Mouse (Mus musculus) CH12.LX (cell line): ENCODE results near the gene Ptx4. TPM values are rescaled to one million over a fixed set of nuclear protein-coding genes. Genes with fewer than 3 reads are reported as not detected.

ENCODE experiments used
- DNase-seq: peaks from one replicate; pipeline ENCODE4 v3.0.0-alpha.2; 2013; ENCODE audit errors: extremely low read depth
- H3K27ac ChIP-seq: 2 replicates; pipeline ENCODE4 v1.5.1; 2012; ENCODE audit warnings: low read depth, mild to moderate bottlenecking, control low read depth, moderate library complexity; ENCODE audit not compliant: insufficient read depth
- H3K27me3 ChIP-seq: replicated peaks from 2 replicates; pipeline ENCODE3; 2012; ENCODE audit warnings: inconsistent platforms
- H3K36me3 ChIP-seq, 2 experiments: replicated peaks in 1 of 2; 2 replicates each; pipeline versions ENCODE3 to v1.6.1; 2012; ENCODE audit warnings: inconsistent platforms in 1 of 2, low read length in 1 of 2, mild to moderate bottlenecking in 1 of 2, mixed read lengths in 1 of 2, moderate library complexity in 1 of 2; ENCODE audit not compliant: control insufficient read depth in 1 of 2, insufficient read depth in 1 of 2
- H3K4me1 ChIP-seq, 2 experiments: 2 replicates each; pipeline ENCODE4 v1.6.1; 2012; ENCODE audit warnings: inconsistent platforms in 1 of 2, moderate library complexity in 1 of 2; ENCODE audit not compliant: insufficient read depth in 2 of 2, control insufficient read depth in 1 of 2
- H3K4me2 ChIP-seq: 2 replicates; pipeline ENCODE4 v1.6.1; 2012; ENCODE audit warnings: low read depth, mild to moderate bottlenecking, control low read depth; ENCODE audit not compliant: poor library complexity, insufficient read depth, severe bottlenecking
- H3K4me3 ChIP-seq, 3 experiments: fragments of 150-350 bp in 1 of 3; sonication (generic) in 1 of 3; replicated peaks in 1 of 3; 2 replicates each; pipeline versions ENCODE3 to v1.5.1; 2011 to 2012; ENCODE audit warnings: low read depth in 2 of 3, low read length in 2 of 3, mild to moderate bottlenecking in 2 of 3, moderate library complexity in 2 of 3, control low read depth in 1 of 3, improper control_type of control experiment in 1 of 3, inconsistent platforms in 1 of 3, mixed read lengths in 1 of 3; ENCODE audit not compliant: poor library complexity in 1 of 3
- H3K79me2 ChIP-seq: replicated peaks from 2 replicates; pipeline ENCODE4 v1.6.1; 2012; ENCODE audit warnings: mild to moderate bottlenecking, moderate library complexity; ENCODE audit not compliant: control insufficient read depth, poor library complexity, insufficient read depth, severe bottlenecking; ENCODE audit errors: extremely low read depth
- H3K9ac ChIP-seq: 2 replicates; pipeline ENCODE4 v1.6.1; 2012; ENCODE audit warnings: low read depth, mild to moderate bottlenecking, control low read depth, moderate library complexity; ENCODE audit not compliant: insufficient read depth
- H3K9me3 ChIP-seq: replicated peaks from 2 replicates; pipeline ENCODE3; 2012; ENCODE audit warnings: low read length, inconsistent platforms, mixed read lengths
- BHLHE40 ChIP-seq: IDR thresholded peaks from 2 replicates; pipeline ENCODE4 v1.6.1; 2011; ENCODE audit warnings: mild to moderate bottlenecking, low read depth, low read length, improper control_type of control experiment
- CHD1 ChIP-seq: IDR thresholded peaks from 2 replicates; pipeline ENCODE4 v1.6.1; 2012; ENCODE audit warnings: low read depth, low read length, improper control_type of control experiment, inconsistent platforms
- CHD2 ChIP-seq: IDR thresholded peaks from 2 replicates; pipeline ENCODE4 v1.6.1; 2011; ENCODE audit warnings: low read length, improper control_type of control experiment
- CTCF ChIP-seq, 2 experiments: IDR thresholded peaks in 1 of 2; conservative IDR thresholded peaks in 1 of 2; 2 replicates each; pipeline ENCODE4 v1.5.1; 2011 to 2012; ENCODE audit warnings: low read depth in 2 of 2, low read length in 2 of 2, improper control_type of control experiment in 1 of 2, inconsistent platforms in 1 of 2, mild to moderate bottlenecking in 1 of 2, moderate library complexity in 1 of 2
- E2F4 ChIP-seq: IDR thresholded peaks from 2 replicates; pipeline ENCODE4 v1.6.1; 2011; ENCODE audit warnings: low read depth, low read length, improper control_type of control experiment; ENCODE audit not compliant: insufficient replicate concordance
- ELF1 ChIP-seq: IDR thresholded peaks from 2 replicates; pipeline ENCODE4 v1.6.1; 2014; ENCODE audit warnings: low read depth, mild to moderate bottlenecking, inconsistent platforms, low read length, improper control_type of control experiment
- GABPA ChIP-seq: IDR thresholded peaks from 2 replicates; pipeline ENCODE4 v1.6.1; 2012; ENCODE audit warnings: low read depth, low read length, improper control_type of control experiment, inconsistent platforms; ENCODE audit not compliant: insufficient replicate concordance
- KAT2A ChIP-seq: IDR thresholded peaks from 2 replicates; pipeline ENCODE4 v1.6.1; 2012; ENCODE audit warnings: low read length, improper control_type of control experiment, inconsistent platforms; ENCODE audit not compliant: insufficient replicate concordance
- MAFK ChIP-seq: IDR thresholded peaks from 2 replicates; pipeline ENCODE4 v1.6.1; 2011; ENCODE audit warnings: low read length, improper control_type of control experiment; ENCODE audit not compliant: insufficient replicate concordance
- MAZ ChIP-seq: IDR thresholded peaks from 2 replicates; pipeline ENCODE4 v1.6.1; 2012; ENCODE audit warnings: low read depth, mild to moderate bottlenecking, inconsistent platforms, low read length, improper control_type of control experiment, moderate library complexity
- MEF2A ChIP-seq: IDR thresholded peaks from 2 replicates; pipeline ENCODE4 v1.6.1; 2014; ENCODE audit warnings: low read depth, mild to moderate bottlenecking, inconsistent platforms, low read length, improper control_type of control experiment, borderline replicate concordance
- NELFE ChIP-seq: IDR thresholded peaks from 2 replicates; pipeline ENCODE4 v1.6.1; 2011; ENCODE audit warnings: low read depth, low read length, improper control_type of control experiment
- NRF1 ChIP-seq: IDR thresholded peaks from 2 replicates; pipeline ENCODE4 v1.6.1; 2014; ENCODE audit warnings: low read depth, mild to moderate bottlenecking, inconsistent platforms, low read length, improper control_type of control experiment, moderate library complexity
- SMC3 ChIP-seq: IDR thresholded peaks from 2 replicates; pipeline ENCODE4 v1.6.1; 2011; ENCODE audit warnings: low read depth, low read length, improper control_type of control experiment
- TBP ChIP-seq: conservative IDR thresholded peaks from 2 replicates; pipeline ENCODE4 v1.6.1; 2011; ENCODE audit warnings: low read depth, low read length, improper control_type of control experiment
- TCF12 ChIP-seq: IDR thresholded peaks from 2 replicates; pipeline ENCODE4 v1.6.1; 2014; ENCODE audit warnings: low read depth, mild to moderate bottlenecking, inconsistent platforms, low read length, improper control_type of control experiment
- UBTF ChIP-seq: IDR thresholded peaks from 2 replicates; pipeline ENCODE4 v1.6.1; 2012; ENCODE audit warnings: low read depth, mild to moderate bottlenecking, inconsistent platforms, low read length, improper control_type of control experiment, moderate library complexity
- ZC3H11A ChIP-seq: IDR thresholded peaks from 2 replicates; pipeline ENCODE4 v1.6.1; 2012; ENCODE audit warnings: low read depth, mild to moderate bottlenecking, inconsistent platforms, low read length, improper control_type of control experiment
- ZMIZ1 ChIP-seq: IDR thresholded peaks from 2 replicates; pipeline ENCODE4 v1.6.1; 2012; ENCODE audit warnings: low read depth, mild to moderate bottlenecking, inconsistent platforms, low read length, improper control_type of control experiment
- ZNF384 ChIP-seq: IDR thresholded peaks from 2 replicates; pipeline ENCODE4 v1.6.1; 2012; ENCODE audit warnings: low read depth, low read length, improper control_type of control experiment, inconsistent platforms
- dilution Hi-C: fragments of 300-500 bp; cut with MboI; formaldehyde crosslinking; loops from 2 replicates; pipeline ENCODE4 v1.14.3; 2020; ENCODE audit warnings: low sequenced_read_pairs; ENCODE audit not compliant: extremely low pct_unique_long_range_greater_than_20kb, extremely low pct_ligation_motif_present
- in situ Hi-C: fragments of 300-500 bp; cut with MboI; formaldehyde crosslinking; loops from 3 replicates; pipeline ENCODE4 v1.14.3; 2019; ENCODE audit warnings: low sequenced_read_pairs, low pct_ligation_motif_present, low pct_unique_long_range_greater_than_20kb, mixed read lengths
- polyA plus RNA-seq: library from polyadenylated mRNA; unstranded; fragments of >175 nt; gene quantifications from 2 replicates; pipeline ENCODE4 v1.2.1, GENCODE M21; 2012; ENCODE audit warnings: low read depth; ENCODE audit not compliant: insufficient read length
- total RNA-seq, 2 experiments: library from RNA; depleted of rRNA; stranded (reverse); fragments of 300-350 nt in 1 of 2; fragments of >200 nt in 1 of 2; gene quantifications; 2 replicates each; pipeline ENCODE4 v1.2.3; 2012 to 2014

The Ptx4 gene
- total and polyA plus RNA-seq, 3 experiments = not detected

DNA sequence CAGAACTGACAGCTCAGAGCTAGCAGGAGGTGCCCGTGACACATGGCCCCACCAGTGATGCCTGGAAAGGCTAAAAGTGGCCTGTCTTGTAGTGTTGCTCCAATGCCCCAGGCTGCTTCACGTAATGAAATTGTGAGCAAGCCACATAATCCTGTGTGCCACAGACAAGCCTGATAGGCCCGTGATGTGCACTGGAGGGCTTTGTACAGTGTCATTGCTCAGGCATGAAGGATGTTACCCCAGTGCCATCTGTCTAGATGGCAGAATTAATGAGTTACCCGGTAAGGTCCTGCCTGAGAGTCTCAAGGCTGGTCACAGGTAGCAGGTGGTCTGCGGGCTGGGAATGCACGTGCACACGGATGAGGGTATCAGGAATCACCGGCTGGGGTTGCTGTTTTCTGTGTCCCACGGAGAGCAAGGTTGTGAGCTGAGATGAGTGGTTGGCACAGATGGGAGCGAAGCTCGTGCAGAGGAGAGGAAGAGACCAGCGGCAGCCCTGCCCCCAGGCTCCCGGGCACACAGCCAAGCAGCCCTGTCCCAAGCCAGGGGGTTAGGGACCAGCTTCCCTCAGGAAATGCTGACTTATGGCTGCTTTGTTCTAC lies 42.7 kb upstream of the Ptx4 start:
- dilution Hi-C loops (no loop called here), in situ Hi-C loops (no loop called here)
- Histone ChIP-seq H3K4me1 (0 out of 4 replicates have a peak, but pooled peaks cover 0 to 4% of the 10 kb centered on the region in 2 experiments), H3K27ac (no peak overlapping the region), H3K36me3 (peaks cover 12 to 86% of the 10 kb centered on the region in 2 experiments), H3K79me2 (no peaks in the 10 kb centered on the region), H3K4me2 (no peak overlapping the region), H3K9me3 (no peaks in the 10 kb centered on the region), H3K9ac (no peak overlapping the region), H3K27me3 (no peaks in the 10 kb centered on the region), H3K4me3 (no peak overlapping the region)
- no peak for TF ChIP-seq BHLHE40
- TF ChIP-seq MAZ = no peak
- no peak for TF ChIP-seq NELFE
- no peak for TF ChIP-seq ZMIZ1
- no peak for TF ChIP-seq MAFK
- TF ChIP-seq CTCF (conservative IDR thresholded peaks at IDR 0.05 in 1 of 2, IDR thresholded peaks at IDR 0.05 in 1 of 2; ENCODE audit: low read depth in 2 of 2, low read length in 2 of 2) = no peak
- no peak for DNase-seq

DNA sequence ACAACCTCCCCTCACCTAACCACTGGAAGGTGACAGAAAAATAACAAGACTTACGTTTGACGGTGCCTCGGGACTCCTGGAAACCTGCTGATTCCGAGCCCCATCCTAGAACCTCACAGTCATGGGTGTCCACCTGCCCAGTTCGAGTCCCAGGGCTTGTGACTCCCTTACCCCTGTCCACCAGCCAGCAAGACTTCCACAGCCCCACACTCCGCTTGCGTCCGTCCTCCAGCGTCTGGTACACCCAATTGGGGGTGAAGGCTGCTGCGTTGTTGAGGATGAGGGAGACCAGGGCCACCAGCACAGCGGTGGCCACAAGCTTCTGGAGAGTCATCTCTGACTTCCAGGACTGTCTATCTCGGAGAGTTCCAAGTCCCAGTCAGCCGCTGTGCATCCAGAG lies 40.4 kb upstream of the Ptx4 start:
- Histone ChIP-seq H3K4me3 (no peak overlapping the region), H3K4me1 (0 out of 4 replicates have a peak, but pooled peaks cover 0 to 4% of the 10 kb centered on the region in 2 experiments), H3K79me2 (no peaks in the 10 kb centered on the region), H3K27ac (no peak overlapping the region), H3K4me2 (no peak overlapping the region), H3K36me3 (peaks cover 12 to 90% of the 10 kb centered on the region in 2 experiments), H3K9me3 (no peaks in the 10 kb centered on the region), H3K9ac (no peak overlapping the region), H3K27me3 (no peaks in the 10 kb centered on the region)
- DNase-seq = no peak
- in situ Hi-C loops = no loop called here
- dilution Hi-C loops = no loop called here
- TF ChIP-seq MEF2A = no peak

DNA sequence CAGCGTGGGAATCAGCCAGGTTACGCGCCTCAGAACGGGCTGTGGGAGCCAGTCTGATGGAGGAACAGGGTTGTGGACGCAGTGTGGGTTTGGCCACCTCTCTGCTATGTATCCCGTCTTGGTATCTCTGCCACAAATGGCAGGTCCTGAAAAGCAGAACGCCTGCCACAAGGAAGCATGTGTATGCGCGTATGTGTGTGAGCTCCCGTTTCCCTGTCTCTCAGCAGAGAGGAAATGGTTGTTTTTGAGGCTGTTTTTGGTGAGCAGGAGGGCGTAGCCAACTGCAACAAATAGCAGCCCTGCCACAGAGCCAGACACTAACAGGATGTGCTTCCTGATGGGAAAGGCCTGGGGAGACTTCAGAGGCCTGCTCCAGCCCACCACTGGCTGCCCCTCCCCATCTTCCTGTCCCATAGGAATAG lies 39.6 kb upstream of the Ptx4 start:
- Histone ChIP-seq H3K27ac (no peak overlapping the region), H3K27me3 (no peaks in the 10 kb centered on the region), H3K4me2 (no peak overlapping the region), H3K4me3 (no peak overlapping the region), H3K9me3 (no peaks in the 10 kb centered on the region), H3K4me1 (0 out of 4 replicates have a peak, but pooled peaks cover 0 to 4% of the 10 kb centered on the region in 2 experiments), H3K36me3 (peaks cover 12 to 93% of the 10 kb centered on the region in 2 experiments), H3K79me2 (no peaks in the 10 kb centered on the region), H3K9ac (no peak overlapping the region)
- dilution Hi-C loops (no loop called here), in situ Hi-C loops (no loop called here)
- DNase-seq = no peak
- TF ChIP-seq CTCF (conservative IDR thresholded peaks at IDR 0.05 in 1 of 2, IDR thresholded peaks at IDR 0.05 in 1 of 2; ENCODE audit: low read depth in 2 of 2, low read length in 2 of 2) = no peak
- TF ChIP-seq TCF12 = no peak
- TF ChIP-seq UBTF = no peak
- TF ChIP-seq CHD2 = no peak
- TF ChIP-seq ZNF384 = no peak
- TF ChIP-seq KAT2A = no peak
- TF ChIP-seq MEF2A = no peak
- no peak for TF ChIP-seq E2F4
- no peak for TF ChIP-seq SMC3
- no peak for TF ChIP-seq MAZ
- TF ChIP-seq GABPA = no peak
- no peak for TF ChIP-seq ZC3H11A
- no peak for TF ChIP-seq CHD1
- no peak for TF ChIP-seq NRF1
- no peak for TF ChIP-seq ELF1
- TF ChIP-seq TBP = no peak
